Mouse (Mus musculus) B cell, adult 62 days (primary cell): ENCODE measurements around the gene Btn2a2. TPM values are rescaled to one million over a fixed set of nuclear protein-coding genes. Genes with fewer than 3 reads are reported as not detected.

Experiments
- total RNA-seq: library from RNA; stranded (reverse); gene quantifications from 4 replicates; pipeline ENCODE4 v1.2.4, GENCODE M21; 2023

Btn2a2 gene
- total RNA-seq: 0.63 to 1.2 TPM (median 0.94 TPM) in 4 replicates

GRCm38 (mm10) chr13:23488400-23489322, at the start of gene Btn2a2:
Gene Btn2a2 (minus strand): TSS chr13:23488857.

DNA sequence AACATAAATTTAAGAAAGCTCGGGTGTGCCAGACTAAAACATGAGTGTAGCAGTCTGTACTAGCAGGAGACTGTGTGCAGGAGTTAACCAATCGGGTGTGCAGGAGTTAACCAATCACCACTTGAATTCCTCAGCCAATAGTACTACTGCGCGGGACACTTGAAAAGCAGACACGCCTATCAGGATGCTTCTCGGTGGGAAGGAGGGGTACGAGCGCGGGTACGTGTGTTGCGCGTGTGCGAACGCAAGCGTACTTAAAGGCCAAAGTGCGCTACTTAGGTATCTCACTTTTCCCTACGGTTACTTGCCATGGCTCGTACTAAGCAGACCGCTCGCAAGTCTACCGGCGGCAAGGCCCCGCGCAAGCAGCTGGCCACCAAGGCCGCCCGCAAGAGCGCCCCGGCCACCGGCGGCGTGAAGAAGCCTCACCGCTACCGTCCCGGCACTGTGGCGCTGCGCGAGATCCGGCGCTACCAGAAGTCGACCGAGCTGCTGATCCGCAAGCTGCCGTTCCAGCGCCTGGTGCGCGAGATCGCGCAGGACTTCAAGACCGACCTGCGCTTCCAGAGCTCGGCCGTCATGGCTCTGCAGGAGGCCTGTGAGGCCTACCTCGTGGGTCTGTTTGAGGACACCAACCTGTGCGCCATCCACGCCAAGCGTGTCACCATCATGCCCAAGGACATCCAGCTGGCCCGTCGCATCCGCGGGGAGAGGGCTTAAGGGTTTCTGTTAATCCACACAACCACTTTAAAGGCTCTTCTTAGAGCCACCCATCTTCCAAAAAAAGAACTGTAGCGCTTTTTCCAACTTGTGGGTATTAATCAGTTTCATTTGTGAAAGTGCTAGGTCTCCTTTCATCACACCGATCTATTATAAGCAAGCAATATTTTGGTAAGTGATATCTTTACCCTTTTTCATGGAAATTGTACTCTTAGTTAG, 46.7 kb upstream of the Btn2a2 start, which contains the start of gene Hist1h3g:
Gene Hist1h3g, plus strand, starts transcription at position 286 of the 939 bp plus-strand sequence.

DNA sequence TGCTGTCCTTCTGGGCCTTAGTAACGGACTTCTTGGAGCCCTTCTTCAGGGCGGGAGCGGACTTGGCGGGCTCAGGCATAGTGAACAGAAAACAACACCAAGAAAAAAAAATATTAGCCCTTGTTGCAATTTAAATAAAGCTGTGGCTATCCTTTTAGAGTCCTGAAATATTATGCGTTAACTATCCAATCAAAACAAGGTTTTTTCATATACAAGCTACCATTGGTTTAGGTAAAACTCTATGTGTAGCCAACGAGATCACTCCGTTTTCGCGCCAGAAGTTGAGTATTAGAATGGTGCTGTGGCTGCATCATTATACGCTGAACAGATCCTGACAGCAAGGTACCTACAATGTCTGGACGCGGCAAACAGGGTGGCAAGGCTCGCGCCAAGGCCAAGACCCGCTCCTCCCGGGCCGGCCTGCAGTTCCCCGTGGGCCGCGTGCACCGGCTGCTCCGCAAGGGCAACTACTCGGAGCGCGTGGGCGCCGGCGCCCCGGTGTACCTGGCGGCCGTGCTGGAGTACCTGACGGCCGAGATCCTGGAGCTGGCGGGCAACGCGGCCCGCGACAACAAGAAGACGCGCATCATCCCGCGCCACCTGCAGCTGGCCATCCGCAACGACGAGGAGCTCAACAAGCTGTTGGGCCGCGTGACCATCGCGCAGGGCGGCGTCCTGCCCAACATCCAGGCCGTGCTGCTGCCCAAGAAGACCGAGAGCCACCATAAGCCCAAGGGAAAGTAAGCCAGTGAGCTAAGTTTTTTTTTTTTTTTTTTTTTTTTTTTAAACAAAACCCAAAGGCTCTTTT, 45.1 kb upstream of the Btn2a2 start, which contains the start of gene Hist1h2af:
Gene Hist1h2af, plus strand, starts transcription at position 347 of the 808 bp plus-strand sequence.

DNA sequence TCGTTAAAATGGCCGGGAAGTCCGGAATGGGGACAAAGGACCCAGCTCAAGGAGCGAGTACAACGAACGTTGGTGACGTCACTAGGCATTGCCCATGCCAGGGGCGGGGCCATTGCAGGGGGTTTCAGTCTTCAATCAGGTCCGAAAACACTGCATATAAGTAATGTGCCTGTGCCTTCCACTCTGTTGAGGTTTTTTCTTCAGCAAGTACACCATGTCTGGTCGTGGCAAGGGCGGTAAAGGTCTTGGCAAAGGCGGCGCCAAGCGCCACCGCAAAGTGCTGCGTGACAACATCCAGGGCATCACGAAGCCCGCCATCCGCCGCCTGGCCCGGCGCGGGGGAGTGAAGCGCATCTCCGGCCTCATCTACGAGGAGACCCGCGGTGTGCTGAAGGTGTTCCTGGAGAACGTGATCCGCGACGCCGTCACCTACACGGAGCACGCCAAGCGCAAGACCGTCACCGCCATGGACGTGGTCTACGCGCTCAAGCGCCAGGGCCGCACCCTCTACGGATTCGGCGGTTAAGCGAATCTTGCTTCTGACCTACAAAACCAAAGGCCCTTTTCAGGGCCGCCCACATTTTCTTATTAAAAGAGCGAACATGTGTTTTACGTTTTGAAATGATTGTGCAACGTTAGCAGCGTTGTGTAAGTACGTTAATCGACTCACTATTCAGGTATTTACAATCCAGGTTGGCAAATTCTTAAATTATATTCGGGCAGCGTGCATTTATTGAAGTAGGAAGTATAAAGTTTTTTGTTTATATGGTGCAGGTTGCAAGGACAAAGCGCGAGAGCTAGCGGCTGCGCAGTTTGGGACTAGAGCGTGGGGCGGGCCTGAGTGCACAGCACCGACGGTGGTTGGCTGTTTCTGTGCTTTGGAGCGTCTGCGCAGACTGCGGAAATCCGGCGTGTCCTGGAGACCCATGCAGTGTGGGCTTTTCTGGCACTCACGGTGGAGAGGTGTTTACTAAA, 42.5 kb upstream of the Btn2a2 start, which contains the start of gene Hist1h4h:
Gene Hist1h4h, plus strand, starts transcription at position 150 of the 975 bp plus-strand sequence.

GRCm38 (mm10) chr13:23465600-23466109, 23.0 kb downstream of the Btn2a2 start, which contains the start of gene Btn1a1:
Gene Btn1a1 (minus strand): TSS chr13:23465901.

Other genes with a start within 250 kb of the Btn2a2 start
- not detected in 4 replicates for gene Vmn1r223, start 241.7 kb downstream of the Btn2a2 start, total RNA-seq
- gene Zfp322a, start 119.6 kb downstream of the Btn2a2 start, total RNA-seq: 15.1 to 19.7 TPM (median 15.9 TPM) in 4 replicates
- 18.2 to 20.1 TPM (median 19.1 TPM) in 4 replicates for gene Abt1, start 65.0 kb downstream of the Btn2a2 start, total RNA-seq
- not detected in 4 replicates for gene Btn1a1, start 23.0 kb downstream of the Btn2a2 start, total RNA-seq
- 312 to 413 TPM (median 355 TPM) in 4 replicates for gene Hist1h4h, start 42.2 kb upstream of the Btn2a2 start, total RNA-seq
- gene Hist1h2af, start 45.0 kb upstream of the Btn2a2 start, total RNA-seq: 8.2 to 18.3 TPM (median 14.4 TPM) in 4 replicates
- gene Hist1h3g, start 46.6 kb upstream of the Btn2a2 start, total RNA-seq: 4.0 to 5.5 TPM (median 4.9 TPM) in 3 of 4 replicates, not detected in the other
- 9.7 to 15.7 TPM (median 11.4 TPM) in 4 replicates for gene Hist1h2bh, start 54.5 kb upstream of the Btn2a2 start, total RNA-seq
- gene Hist1h3f, start 55.2 kb upstream of the Btn2a2 start, total RNA-seq: 116 to 135 TPM (median 127 TPM) in 4 replicates
- gene Hist1h4f, start 62.8 kb upstream of the Btn2a2 start, total RNA-seq: 64.1 to 86.2 TPM (median 72.6 TPM) in 4 replicates
- 20.7 to 25.2 TPM (median 22.9 TPM) in 4 replicates for gene Hist1h1d, start 64.4 kb upstream of the Btn2a2 start, total RNA-seq
- gene Hist1h3e, start 73.5 kb upstream of the Btn2a2 start, total RNA-seq: 302 to 339 TPM (median 312 TPM) in 4 replicates
- gene Hist1h2ae, start 82.4 kb upstream of the Btn2a2 start, total RNA-seq: 20.2 to 28.2 TPM (median 23.3 TPM) in 4 replicates
- 455 to 535 TPM (median 493 TPM) in 4 replicates for gene Hist1h2bg, start 82.5 kb upstream of the Btn2a2 start, total RNA-seq
- 223 to 279 TPM (median 234 TPM) in 4 replicates for gene Hist1h2bf, start 85.3 kb upstream of the Btn2a2 start, total RNA-seq
- 18.6 to 61.8 TPM (median 42.9 TPM) in 4 replicates for gene Hist1h2ad, start 85.5 kb upstream of the Btn2a2 start, total RNA-seq
- 33.1 to 41.7 TPM (median 35.9 TPM) in 4 replicates for gene Hist1h3d, start 86.9 kb upstream of the Btn2a2 start, total RNA-seq
- 149 to 174 TPM (median 170 TPM) in 4 replicates for gene Hist1h4d, start 92.7 kb upstream of the Btn2a2 start, total RNA-seq
- gene Hist1h2be, start 132.3 kb upstream of the Btn2a2 start, total RNA-seq: 31.4 to 39.8 TPM (median 37.8 TPM) in 4 replicates
- gene Hist1h1e, start 133.7 kb upstream of the Btn2a2 start, total RNA-seq: 317 to 365 TPM (median 333 TPM) in 4 replicates
- gene Hist1h2ac, start 195.1 kb upstream of the Btn2a2 start, total RNA-seq: 9.3 to 10.9 TPM (median 9.8 TPM) in 4 replicates
- gene Hist1h2bc, start 195.3 kb upstream of the Btn2a2 start, total RNA-seq: 16.6 to 23.0 TPM (median 18.7 TPM) in 4 replicates
- gene Hist1h1t, start 207.0 kb upstream of the Btn2a2 start, total RNA-seq: 0.67 to 1.3 TPM in 2 of 4 replicates, not detected in the others
- gene Hist1h4c, start 209.6 kb upstream of the Btn2a2 start, total RNA-seq: 174 to 205 TPM (median 189 TPM) in 4 replicates
- gene Hfe, start 222.0 kb upstream of the Btn2a2 start, total RNA-seq: 0.48 to 1.5 TPM (median 1.1 TPM) in 4 replicates
- gene Hist1h1c, start 250.0 kb upstream of the Btn2a2 start, total RNA-seq: 857 to 1,008 TPM (median 880 TPM) in 4 replicates